Mouse (Mus musculus): Measurements from ENCODE around the gene Abhd5. TPM values are rescaled to one million over a fixed set of nuclear protein-coding genes. Genes with fewer than 3 reads are reported as not detected.

Abhd5 gene
- total and polyA plus RNA-seq, 2 experiments from 2014 or later = 25.5 to 30.3 TPM

- DNase-seq (ENCODE audit: low spot score) (no peak), ATAC-seq (no peak)
- H3K9ac ChIP-seq (replicated peaks; ENCODE audit: low read length) = no peak overlapping the region
- H3K9me3 ChIP-seq (ENCODE audit: low read length) = no peaks in the 10 kb centered on the region
- H3K36me3 ChIP-seq (ENCODE audit: insufficient read depth, low read length) = no peaks in the 10 kb centered on the region
- H3K27me3 ChIP-seq (ENCODE audit: insufficient read depth, low read length) = no peaks in the 10 kb centered on the region
- TF ChIP-seq CTCF (IDR thresholded peaks at IDR 0.05; ENCODE audit: low read depth) = no peak
- H3K27ac ChIP-seq = no peak overlapping the region
- 72% methylated on average over 1 of the region's 1 CpGs for WGBS
- no peak overlapping the region for H3K4me2 ChIP-seq (ENCODE audit: low read depth, low read length)
- H3K4me1 ChIP-seq (ENCODE audit: insufficient read depth, low read length) = no peaks in the 10 kb centered on the region
- no peak overlapping the region for H3K4me3 ChIP-seq (ENCODE audit: low read length)
These were observed 21.6 kb downstream of the Abhd5 start for GRCm38 (mm10) chr9:122372991-122373390.

- Histone ChIP-seq H3K9me3 (ENCODE audit: low read length) (no peaks in the 10 kb centered on the region), H3K4me3 (ENCODE audit: low read length) (no peak overlapping the region), H3K27me3 (ENCODE audit: insufficient read depth, low read length) (no peaks in the 10 kb centered on the region), H3K4me1 (ENCODE audit: insufficient read depth, low read length) (no peaks in the 10 kb centered on the region), H3K36me3 (ENCODE audit: insufficient read depth, low read length) (peaks cover 7% of the 10 kb centered on the region; the same call in 1 of the 2 replicates), H3K27ac (no peak overlapping the region), H3K9ac (replicated peaks; ENCODE audit: low read length) (no peak overlapping the region), H3K4me2 (ENCODE audit: low read depth, low read length) (no peak overlapping the region)
- ATAC-seq = no peak
- no peak for TF ChIP-seq CTCF (IDR thresholded peaks at IDR 0.05; ENCODE audit: low read depth)
- no peak for DNase-seq (ENCODE audit: low spot score)
- 79% methylated on average over 6 of the region's 6 CpGs for WGBS
These were observed 27.6 kb downstream of the Abhd5 start for GRCm38 (mm10) chr9:122378986-122379385.

- Histone ChIP-seq H3K4me2 (ENCODE audit: low read depth, low read length) (no peak overlapping the region), H3K9me3 (ENCODE audit: low read length) (no peaks in the 10 kb centered on the region), H3K4me1 (ENCODE audit: insufficient read depth, low read length) (no peaks in the 10 kb centered on the region), H3K9ac (replicated peaks; ENCODE audit: low read length) (no peak overlapping the region), H3K27ac (no peak overlapping the region), H3K4me3 (ENCODE audit: low read length) (no peak overlapping the region), H3K27me3 (ENCODE audit: insufficient read depth, low read length) (no peaks in the 10 kb centered on the region), H3K36me3 (ENCODE audit: insufficient read depth, low read length) (peaks cover 7% of the 10 kb centered on the region; the same call in 1 of the 2 replicates)
- ATAC-seq = no peak
- no peak for DNase-seq (ENCODE audit: low spot score)
- WGBS = 27% methylated on average over 6 of the region's 6 CpGs
- no peak for TF ChIP-seq CTCF (IDR thresholded peaks at IDR 0.05; ENCODE audit: low read depth)
These were observed 29.6 kb downstream of the Abhd5 start for GRCm38 (mm10) chr9:122380959-122381358.

- Histone ChIP-seq H3K9me3 (ENCODE audit: low read length) (no peaks in the 10 kb centered on the region), H3K9ac (replicated peaks; ENCODE audit: low read length) (no peak overlapping the region), H3K36me3 (ENCODE audit: insufficient read depth, low read length) (peaks cover 7% of the 10 kb centered on the region; the same call in 1 of the 2 replicates), H3K4me2 (ENCODE audit: low read depth, low read length) (no peak overlapping the region), H3K27ac (no peak overlapping the region), H3K4me1 (ENCODE audit: insufficient read depth, low read length) (no peaks in the 10 kb centered on the region), H3K27me3 (ENCODE audit: insufficient read depth, low read length) (no peaks in the 10 kb centered on the region), H3K4me3 (ENCODE audit: low read length) (no peak overlapping the region)
- DNase-seq (ENCODE audit: low spot score) (no peak), ATAC-seq (no peak)
- 63% methylated on average over 6 of the region's 6 CpGs for WGBS
- no peak for TF ChIP-seq CTCF (IDR thresholded peaks at IDR 0.05; ENCODE audit: low read depth)
These were observed 30.6 kb downstream of the Abhd5 start for GRCm38 (mm10) chr9:122382006-122382405.

- no peak for ATAC-seq
- H3K4me1 ChIP-seq (ENCODE audit: insufficient read depth, low read length) = no peaks in the 10 kb centered on the region
- H3K36me3 ChIP-seq (ENCODE audit: insufficient read depth, low read length) = no peaks in the 10 kb centered on the region
- H3K4me3 ChIP-seq (ENCODE audit: low read length) = no peak overlapping the region
- DNase-seq (ENCODE audit: low spot score) = no peak
- no peak overlapping the region for H3K27ac ChIP-seq
- no peaks in the 10 kb centered on the region for H3K9me3 ChIP-seq (ENCODE audit: low read length)
- no peak for TF ChIP-seq CTCF (IDR thresholded peaks at IDR 0.05; ENCODE audit: low read depth)
- H3K4me2 ChIP-seq (ENCODE audit: low read depth, low read length) = no peak overlapping the region
- no peak overlapping the region for H3K9ac ChIP-seq (replicated peaks; ENCODE audit: low read length)
- no peaks in the 10 kb centered on the region for H3K27me3 ChIP-seq (ENCODE audit: insufficient read depth, low read length)
- 79% methylated on average over 3 of the region's 3 CpGs for WGBS
These were observed 34.6 kb downstream of the Abhd5 start for GRCm38 (mm10) chr9:122386015-122386414.

GRCm38 (mm10) chr9:122389287-122389920 lies 38.0 kb downstream of the Abhd5 start:
- no peak overlapping the region for H3K4me3 ChIP-seq (ENCODE audit: low read length)
- no peaks in the 10 kb centered on the region for H3K4me1 ChIP-seq (ENCODE audit: insufficient read depth, low read length)
- no peak overlapping the region for H3K4me2 ChIP-seq (ENCODE audit: low read depth, low read length)
- DNase-seq (ENCODE audit: low spot score) (no peak), ATAC-seq (no peak)
- no peak for TF ChIP-seq CTCF (IDR thresholded peaks at IDR 0.05; ENCODE audit: low read depth)
- H3K9me3 ChIP-seq (ENCODE audit: low read length) = no peaks in the 10 kb centered on the region
- no peak overlapping the region for H3K9ac ChIP-seq (replicated peaks; ENCODE audit: low read length)
- H3K27me3 ChIP-seq (ENCODE audit: insufficient read depth, low read length) = no peaks in the 10 kb centered on the region
- no peak overlapping the region for H3K27ac ChIP-seq
- WGBS = 93% methylated on average over 5 of the region's 5 CpGs
- no peaks in the 10 kb centered on the region for H3K36me3 ChIP-seq (ENCODE audit: insufficient read depth, low read length)

- Histone ChIP-seq H3K4me2 (ENCODE audit: low read depth, low read length) (no peak overlapping the region), H3K27ac (no peak overlapping the region), H3K4me3 (ENCODE audit: low read length) (no peak overlapping the region), H3K9ac (replicated peaks; ENCODE audit: low read length) (no peak overlapping the region), H3K9me3 (ENCODE audit: low read length) (no peaks in the 10 kb centered on the region), H3K36me3 (ENCODE audit: insufficient read depth, low read length) (no peaks in the 10 kb centered on the region), H3K27me3 (ENCODE audit: insufficient read depth, low read length) (no peaks in the 10 kb centered on the region), H3K4me1 (ENCODE audit: insufficient read depth, low read length) (no peaks in the 10 kb centered on the region)
- ATAC-seq (no peak), DNase-seq (ENCODE audit: low spot score) (no peak)
- no peak for TF ChIP-seq CTCF (IDR thresholded peaks at IDR 0.05; ENCODE audit: low read depth)
- 72% methylated on average over 5 of the region's 5 CpGs for WGBS
These were observed 44.4 kb downstream of the Abhd5 start for GRCm38 (mm10) chr9:122395816-122396215.

Measured in hindbrain, postnatal 0 days (tissue).